In genomic region chr17:21557831-21558230, GRCm38 (mm10) we compare ENCODE assay signal across 22 mouse cellular contexts. TPM values are rescaled to one million over a fixed set of nuclear protein-coding genes. Genes with fewer than 3 reads are reported as not detected.
DNase-seq lines count a peak whose midpoint lies in the region; TF ChIP-seq lines count a peak whose summit lies in the region.
"Had no signal": no experiment of that assay in that cellular context is flagged by ENCODE, and none has a peak within 500 bp of the region (broad histone marks: within the 10 kb centered on the region; RNA-seq: fewer than 3 reads in every experiment).

No protein-coding gene starts in this region.

- no peak overlapping the region for H3K27ac ChIP-seq in cerebellum, adult 2 months (ENCODE audit: insufficient read depth, low read length)
- H3K27ac ChIP-seq: embryonic facial prominence, embryonic 10.5 days; forebrain, embryonic 13.5 days; heart, embryonic 13.5 days; hindbrain, embryonic 14.5 days; kidney, postnatal 0 days; limb, embryonic 13.5 days; liver, embryonic 14.5 days; midbrain, embryonic 13.5 days; neural tube, embryonic 13.5 days had no signal

- WGBS in cerebellum, adult 2 months: 48% methylated on average over 2 of the region's 2 CpGs

- TF ChIP-seq POLR2A in cerebellum, adult 2 months (IDR thresholded peaks at IDR 0.05; ENCODE audit: borderline replicate concordance, insufficient read depth, low read length): no peak

- no peak for TF ChIP-seq CTCF in cerebellum, adult 2 months (IDR thresholded peaks at IDR 0.05; ENCODE audit: borderline replicate concordance, insufficient read depth, low read depth, low read length)

- 0 out of 2 replicates have a peak, but pooled peaks cover 5% of the 10 kb centered on the region for H3K4me1 ChIP-seq in cerebellum, adult 2 months (ENCODE audit: control insufficient read depth, insufficient read depth, low read length)
- H3K4me1 ChIP-seq: embryonic facial prominence, embryonic 10.5 days; forebrain, embryonic 13.5 days; heart, embryonic 13.5 days; limb, embryonic 13.5 days; midbrain, embryonic 13.5 days; neural tube, embryonic 13.5 days had no signal

- no peak overlapping the region for H3K4me3 ChIP-seq in cerebellum, adult 2 months (replicated peaks; ENCODE audit: insufficient read depth, low read depth, low read length)
- H3K4me3 ChIP-seq: embryonic facial prominence, embryonic 10.5 days; forebrain, embryonic 13.5 days; heart, embryonic 13.5 days; limb, embryonic 13.5 days; midbrain, embryonic 13.5 days; neural tube, embryonic 13.5 days had no signal

- no peaks in the 10 kb centered on the region for H3K27me3 ChIP-seq in cerebellum, adult 2 months (ENCODE audit: control insufficient read depth, insufficient read depth, low read length)
- H3K27me3 ChIP-seq: forebrain, embryonic 13.5 days; heart, embryonic 13.5 days; limb, embryonic 13.5 days; midbrain, embryonic 13.5 days; neural tube, embryonic 13.5 days; Patski had no signal

- peak; percentile 26 to 58 for DNase-seq in cerebellum, adult 2 months
- DNase-seq in cerebellum, adult 11 months: no peak
- peak; percentile 57 for DNase-seq in Muller cell, postnatal 12 days (ENCODE audit: inconsistent ontology term)
- peak; percentile 69 for DNase-seq in adrenal gland, postnatal 25 days
- peak; percentile 20 to 35 for DNase-seq in cerebellum, postnatal 14 days
- DNase-seq in yolk sac, embryonic 10.5 days (ENCODE audit: low spot score): no peak
- no peak for DNase-seq in thymus, postnatal 0 days (ENCODE audit: low spot score)
- DNase-seq in right cerebral cortex, postnatal 25 days: no peak
- DNase-seq: gastrocnemius, postnatal 14 days; heart, adult 18-20 months; right cerebral cortex, adult 18-20 months; spleen, adult 18-20 months had no signal

RNA-seq across cellular contexts. Expression of gene Zfp948, which starts 9.0 kb away (rescaled TPM):
- 8.9 and 9.0 TPM in 2 replicates for polyA plus RNA-seq in cerebellum, adult 2 months (2012; rRNA removed)
- total RNA-seq in adrenal gland, postnatal 25 days (2021): 10.0 and 10.7 TPM in 2 replicates
- polyA plus RNA-seq in thymus, postnatal 0 days (2015; fragmentation: Nextera tagmentation; extraction: Ambion mirVana): 2.2 and 2.6 TPM in 2 replicates

RNA-seq across cellular contexts. Expression of gene Zfp52, which starts 22.5 kb away (rescaled TPM):
- polyA plus RNA-seq in cerebellum, adult 2 months (2012; rRNA removed): 3.5 and 4.0 TPM in 2 replicates
- 30.4 and 31.9 TPM in 2 replicates for total RNA-seq in adrenal gland, postnatal 25 days (2021)
- 4.2 and 5.0 TPM in 2 replicates for polyA plus RNA-seq in thymus, postnatal 0 days (2015; fragmentation: Nextera tagmentation; extraction: Ambion mirVana)

Comparison
In these comparisons a context has a peak if more than half of its experiments do, and no peak if none do; other contexts are left out.
1. DNase-seq: peak in cerebellum, adult 2 months (2 of 2), Muller cell, postnatal 12 days (single experiment), adrenal gland, postnatal 25 days (single experiment) and cerebellum, postnatal 14 days (2 of 2); none in cerebellum, adult 11 months (single experiment), yolk sac, embryonic 10.5 days (single experiment), thymus, postnatal 0 days (single experiment) and right cerebral cortex, postnatal 25 days (single experiment).